Mouse (Mus musculus): ENCODE measurements around the gene Ccdc188. TPM values are rescaled to one million over a fixed set of nuclear protein-coding genes. Genes with fewer than 3 reads are reported as not detected.

Ccdc188 gene
- total RNA-seq, 2 experiments from 2014 or later, result not detected

DNA sequence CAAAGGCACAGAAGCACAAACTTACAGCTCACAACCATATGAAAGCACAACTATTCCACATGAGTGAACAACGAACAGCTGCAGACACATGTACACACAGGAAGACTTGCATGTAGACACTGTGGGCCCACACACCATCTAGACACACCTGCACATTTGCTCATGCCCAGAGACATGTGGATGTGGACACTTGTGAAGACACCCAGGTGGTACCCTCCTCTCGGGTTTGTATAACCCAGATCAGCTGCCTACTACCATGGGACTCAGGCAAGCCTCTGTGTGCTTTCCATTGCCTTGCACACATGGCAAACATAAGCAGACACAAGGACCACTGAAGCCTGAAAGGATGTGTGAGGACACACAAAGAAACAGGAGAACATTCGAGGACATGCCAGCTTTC, 13.4 kb downstream of the Ccdc188 start:
- no peak for TF ChIP-seq CTCF (conservative IDR thresholded peaks at IDR 0.05)
- Histone ChIP-seq H3K27ac (peak overlapping the region; percentile 91), H3K4me3 (no peak overlapping the region)
- DNase-seq (ENCODE audit: low spot score in 2 of 2), result no peak

DNA sequence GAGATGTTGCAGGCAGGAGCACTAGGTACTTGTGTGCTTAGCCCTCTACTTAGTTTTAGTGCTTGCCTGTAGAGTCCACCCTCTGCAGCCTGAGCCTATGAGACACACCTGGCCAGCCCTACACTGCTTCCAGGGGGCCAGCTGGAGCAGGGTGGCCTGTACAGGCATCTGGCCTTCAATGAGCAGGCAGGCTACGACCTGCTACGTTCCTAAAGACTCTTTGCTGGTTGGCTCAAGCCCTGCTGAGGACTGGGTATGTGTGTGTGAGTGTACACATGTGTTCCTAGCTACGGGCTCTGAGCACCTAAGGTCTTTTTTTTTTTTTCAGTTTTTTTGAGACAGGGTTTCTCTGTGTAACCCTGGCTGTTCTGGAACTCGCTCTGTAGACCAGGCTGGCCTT, 13.8 kb downstream of the Ccdc188 start:
- TF ChIP-seq CTCF (conservative IDR thresholded peaks at IDR 0.05), result no peak
- DNase-seq (ENCODE audit: low spot score in 2 of 2), result no peak
- Histone ChIP-seq H3K4me3 (no peak overlapping the region), H3K27ac (peak overlapping the region; percentile 91)

DNA sequence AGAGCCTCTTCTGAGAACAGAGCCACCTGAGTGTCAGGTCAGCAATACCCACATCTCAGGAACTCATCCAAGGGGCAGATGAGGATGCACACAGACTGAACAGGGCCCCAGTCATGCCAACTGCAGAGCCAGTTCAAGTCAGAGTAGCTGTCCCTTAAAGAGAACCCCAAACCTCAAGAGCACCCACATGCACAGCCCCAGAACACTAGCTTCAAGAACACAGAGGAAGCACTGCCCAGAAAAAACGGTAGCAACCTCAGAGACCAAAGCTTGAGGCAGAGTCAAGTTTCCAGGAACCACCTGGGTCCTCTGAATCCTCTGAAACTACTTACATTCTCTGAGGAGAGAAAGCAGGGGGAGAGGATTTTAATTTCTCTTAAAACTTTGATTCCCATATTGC, 15.8 kb downstream of the Ccdc188 start:
- DNase-seq (ENCODE audit: low spot score in 2 of 2), result no peak
- Histone ChIP-seq H3K27ac (peak overlapping the region; percentile 98), H3K4me3 (peak overlapping the region; percentile 89)
- TF ChIP-seq CTCF (conservative IDR thresholded peaks at IDR 0.05), result no peak

DNA sequence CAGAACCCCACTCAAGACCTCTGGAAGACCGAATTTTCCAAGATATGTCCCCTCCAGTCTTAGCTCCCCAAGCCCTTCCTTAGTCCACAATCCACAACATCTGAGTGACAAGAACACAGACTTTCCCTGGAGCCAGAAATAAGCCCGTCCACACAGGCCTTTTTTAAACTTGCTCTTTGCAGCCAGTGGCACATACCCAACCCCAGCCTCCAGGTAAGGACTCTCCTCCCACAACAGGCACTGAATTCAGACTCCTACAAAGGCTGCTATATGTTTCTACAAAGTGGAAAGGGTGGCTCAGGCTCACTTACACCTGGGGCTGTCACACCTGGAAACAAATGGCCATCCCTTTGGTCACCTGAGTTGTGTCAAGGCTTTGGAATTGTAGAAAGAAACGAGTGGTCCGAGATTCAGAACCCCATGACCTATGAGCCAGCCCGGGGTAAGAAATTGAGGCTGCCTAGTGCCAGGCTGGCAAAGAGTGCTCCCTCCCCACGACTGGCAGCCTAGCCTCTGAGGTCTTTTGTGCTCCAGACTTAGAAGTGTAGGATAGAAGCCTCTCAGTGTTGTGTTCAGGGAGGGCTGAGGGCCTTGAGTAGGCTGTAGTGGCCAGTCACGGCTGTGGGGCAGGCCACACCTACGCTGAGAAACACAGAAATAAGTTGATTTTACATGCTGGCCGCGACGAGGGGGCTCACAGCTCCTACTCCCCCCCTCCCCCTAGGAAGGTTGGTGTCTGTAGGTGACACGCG, 16.4 kb downstream of the Ccdc188 start:
- H3K27ac ChIP-seq, result peak overlapping the region; percentile 98
- TF ChIP-seq CTCF (conservative IDR thresholded peaks at IDR 0.05), result no peak
- no peak for DNase-seq (ENCODE audit: low spot score in 2 of 2)

DNA sequence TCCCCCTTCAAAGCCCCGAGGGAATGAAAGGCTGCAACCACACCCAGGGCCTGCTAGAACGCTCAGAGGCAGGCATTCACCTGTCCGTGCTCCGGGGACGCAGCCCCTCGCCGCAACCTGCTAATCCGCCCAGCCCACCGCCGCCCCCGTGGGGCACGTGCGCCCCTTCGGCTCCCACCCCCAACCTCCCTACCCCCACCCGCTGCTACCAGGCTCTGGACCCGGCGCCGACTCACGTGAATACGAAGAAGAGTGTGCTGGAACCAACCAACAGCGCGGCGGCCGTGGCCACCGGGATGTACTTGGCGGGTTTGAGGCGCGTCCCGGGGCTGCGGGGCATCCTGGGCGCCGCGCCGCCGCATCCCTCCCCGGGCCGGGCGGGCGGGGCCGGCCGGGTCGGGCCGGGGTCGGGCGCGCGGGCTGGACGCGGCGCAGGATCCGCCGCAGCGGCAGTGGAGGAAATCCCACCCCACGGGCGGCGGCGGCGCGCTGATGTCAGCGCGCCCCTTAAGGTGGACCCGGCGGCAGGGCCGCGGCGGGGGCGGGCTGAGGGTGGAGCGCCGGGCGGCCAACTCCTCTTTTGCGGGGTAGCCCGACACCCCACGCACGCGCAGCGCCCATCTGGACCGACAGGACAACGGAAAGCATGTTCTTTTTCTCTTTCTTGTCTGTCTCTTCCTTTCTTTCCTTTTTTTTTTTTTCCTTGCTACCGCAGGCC, 17.2 kb downstream of the Ccdc188 start, which contains the start of gene Zdhhc8:
Zdhhc8 (minus strand) TSS at position 466 of the 718 bp plus-strand sequence.
- Histone ChIP-seq H3K27ac (peak within 1 kb of the TSS; percentile 98), H3K4me3 (peak within 1 kb of the TSS; percentile 89)
- peak; percentile 13; the same call in 1 of the 2 replicates for TF ChIP-seq CTCF (conservative IDR thresholded peaks at IDR 0.05)
- peak; percentile 77 to 80 for DNase-seq (ENCODE audit: low spot score in 2 of 2)

More for the DNA sequence above, 16.4 kb downstream of the Ccdc188 start:
- H3K4me3 ChIP-seq, result peak overlapping the region; percentile 89

DNA sequence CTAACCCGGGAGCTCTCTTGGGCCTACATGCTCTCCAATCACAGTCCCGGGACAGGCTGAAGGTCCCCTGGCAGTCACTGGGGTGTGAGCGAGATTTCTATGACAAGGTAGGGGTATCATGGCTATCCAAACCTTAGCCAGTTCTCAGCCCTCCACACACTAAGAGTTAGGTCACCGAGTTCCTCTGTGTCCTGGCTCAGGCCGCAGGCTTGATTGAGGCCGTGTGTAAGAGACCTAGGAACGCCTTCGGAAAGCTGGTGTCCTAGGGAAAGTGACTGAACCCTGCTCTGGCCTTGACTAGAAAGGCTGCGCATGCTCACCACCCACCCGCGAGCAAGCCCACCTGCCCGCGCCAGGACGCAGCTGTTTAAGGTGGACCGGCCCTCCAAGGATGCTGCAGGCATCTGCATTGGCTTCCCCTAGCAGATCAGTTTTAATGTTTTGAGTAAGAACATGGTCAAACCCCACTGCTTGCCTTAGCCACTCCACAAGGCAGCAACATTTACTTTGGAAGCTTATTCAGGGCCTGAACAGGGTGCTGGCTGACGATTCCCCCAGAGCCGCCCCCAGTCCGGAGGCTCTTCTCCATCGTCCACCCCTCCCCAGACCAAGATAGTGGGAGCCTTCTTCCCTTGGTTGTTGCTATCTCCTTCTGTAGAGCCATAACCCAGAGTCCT, 17.8 kb downstream of the Ccdc188 start:
- H3K27ac ChIP-seq, result peak overlapping the region; percentile 98
- DNase-seq (ENCODE audit: low spot score in 2 of 2), result peak in 1 of 2 experiments; percentile 65
- no peak for TF ChIP-seq CTCF (conservative IDR thresholded peaks at IDR 0.05)
- peak overlapping the region; percentile 89 for H3K4me3 ChIP-seq

DNA sequence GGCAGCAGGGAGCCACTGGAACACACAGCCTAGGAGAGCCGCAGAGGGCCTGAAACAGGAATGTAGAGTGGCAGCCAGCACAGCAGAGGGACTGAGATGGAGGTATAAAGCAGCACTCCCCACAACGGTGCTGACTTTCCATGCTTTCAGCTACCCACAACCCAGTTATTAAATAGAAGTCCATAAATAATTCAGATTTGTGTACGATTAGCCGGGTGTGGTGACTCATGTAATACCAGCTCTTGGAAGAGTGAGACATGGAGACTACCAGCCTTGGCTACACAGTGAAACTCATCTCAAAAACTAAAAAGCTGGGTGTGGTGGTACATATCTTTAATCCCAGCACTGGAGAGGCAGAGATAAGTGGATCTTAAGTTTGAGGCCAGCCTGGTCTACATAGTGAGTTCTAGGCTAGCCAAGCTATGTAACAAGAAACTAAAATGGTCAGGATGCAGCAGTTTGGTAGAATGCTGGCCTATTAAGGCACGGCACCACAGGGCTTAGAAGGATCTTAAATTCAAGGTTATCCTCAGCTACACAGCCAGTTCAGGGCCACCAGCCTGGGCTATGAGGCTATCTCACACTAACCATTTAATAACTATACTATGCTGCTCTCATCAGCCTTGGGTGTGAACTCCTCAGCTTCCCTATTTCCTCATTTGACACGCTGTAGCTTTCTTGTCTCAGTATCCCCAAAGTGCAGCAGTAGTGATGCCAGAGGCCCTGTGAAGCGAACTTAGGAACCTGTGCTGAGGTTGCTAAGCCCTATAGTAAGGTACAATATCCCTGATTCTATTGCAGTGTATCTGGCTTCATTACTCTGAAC, 19.2 kb downstream of the Ccdc188 start:
- TF ChIP-seq CTCF (conservative IDR thresholded peaks at IDR 0.05), result no peak
- no peak for DNase-seq (ENCODE audit: low spot score in 2 of 2)
- H3K4me3 ChIP-seq, result no peak overlapping the region
- H3K27ac ChIP-seq, result peak overlapping the region; percentile 98

DNA sequence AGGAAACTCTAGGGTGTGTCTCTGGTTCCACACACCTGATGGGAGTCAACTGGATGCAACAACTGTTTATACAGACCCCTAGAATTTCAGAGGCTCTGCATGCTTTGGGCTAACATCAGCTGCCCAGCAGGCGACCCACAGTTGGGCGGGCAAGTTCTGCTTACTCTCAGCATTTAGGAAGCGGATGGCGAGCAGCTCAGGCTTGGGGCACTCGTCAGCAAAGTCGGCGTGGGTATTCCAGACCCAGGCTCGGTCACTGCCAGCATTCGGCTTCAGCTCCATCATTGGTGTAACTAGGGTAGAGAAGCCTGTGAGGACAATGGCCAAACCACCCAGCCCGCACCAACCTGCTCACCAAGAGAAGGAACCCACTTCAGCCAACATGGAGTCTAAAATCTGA, 23.9 kb downstream of the Ccdc188 start:
- Histone ChIP-seq H3K27ac (no peak overlapping the region), H3K4me3 (no peak overlapping the region)
- no peak for DNase-seq (ENCODE audit: low spot score in 2 of 2)
- no peak for TF ChIP-seq CTCF (conservative IDR thresholded peaks at IDR 0.05)

DNA sequence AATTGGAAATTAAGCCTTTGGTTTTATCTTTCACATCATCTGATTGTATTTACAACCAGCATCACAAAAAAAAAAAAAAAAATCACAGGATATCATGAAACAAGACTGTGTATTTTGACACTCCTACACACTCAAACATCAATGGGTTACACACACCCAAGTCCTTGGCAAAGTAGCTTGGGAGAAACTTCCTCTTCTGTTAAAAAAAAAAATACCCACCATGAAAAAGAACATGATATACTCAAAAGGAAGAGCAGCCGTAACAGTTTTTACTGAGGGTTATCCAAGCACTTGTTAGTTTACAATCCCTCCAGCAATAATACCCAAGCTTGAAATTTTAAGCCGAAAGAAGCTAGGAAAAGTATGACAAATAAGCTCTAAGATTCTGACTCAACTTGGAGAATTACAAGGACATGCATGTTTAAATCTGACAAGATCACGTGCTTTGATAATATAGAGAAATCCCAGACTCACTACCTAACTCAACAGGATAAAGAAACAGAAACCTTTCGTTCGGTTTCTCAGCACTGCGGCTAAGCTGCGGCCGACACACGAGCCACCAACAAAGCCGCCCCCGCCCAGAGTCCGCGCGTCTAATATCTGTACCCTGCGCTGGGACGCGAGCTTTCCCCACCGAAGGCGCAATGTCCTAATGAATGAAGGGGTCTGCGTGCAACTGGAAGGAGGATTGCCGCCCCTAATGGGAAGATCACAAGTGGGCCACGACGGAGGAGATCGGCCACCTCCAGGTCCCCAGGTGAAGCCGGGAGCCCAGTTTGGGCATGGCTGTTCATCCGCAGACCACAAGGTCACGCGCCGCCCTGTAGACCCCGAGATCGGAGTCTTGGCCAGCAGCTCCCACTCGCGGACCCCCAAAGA, 30.1 kb downstream of the Ccdc188 start:
- DNase-seq (ENCODE audit: low spot score in 2 of 2), result no peak
- no peak for TF ChIP-seq CTCF (conservative IDR thresholded peaks at IDR 0.05)

DNA sequence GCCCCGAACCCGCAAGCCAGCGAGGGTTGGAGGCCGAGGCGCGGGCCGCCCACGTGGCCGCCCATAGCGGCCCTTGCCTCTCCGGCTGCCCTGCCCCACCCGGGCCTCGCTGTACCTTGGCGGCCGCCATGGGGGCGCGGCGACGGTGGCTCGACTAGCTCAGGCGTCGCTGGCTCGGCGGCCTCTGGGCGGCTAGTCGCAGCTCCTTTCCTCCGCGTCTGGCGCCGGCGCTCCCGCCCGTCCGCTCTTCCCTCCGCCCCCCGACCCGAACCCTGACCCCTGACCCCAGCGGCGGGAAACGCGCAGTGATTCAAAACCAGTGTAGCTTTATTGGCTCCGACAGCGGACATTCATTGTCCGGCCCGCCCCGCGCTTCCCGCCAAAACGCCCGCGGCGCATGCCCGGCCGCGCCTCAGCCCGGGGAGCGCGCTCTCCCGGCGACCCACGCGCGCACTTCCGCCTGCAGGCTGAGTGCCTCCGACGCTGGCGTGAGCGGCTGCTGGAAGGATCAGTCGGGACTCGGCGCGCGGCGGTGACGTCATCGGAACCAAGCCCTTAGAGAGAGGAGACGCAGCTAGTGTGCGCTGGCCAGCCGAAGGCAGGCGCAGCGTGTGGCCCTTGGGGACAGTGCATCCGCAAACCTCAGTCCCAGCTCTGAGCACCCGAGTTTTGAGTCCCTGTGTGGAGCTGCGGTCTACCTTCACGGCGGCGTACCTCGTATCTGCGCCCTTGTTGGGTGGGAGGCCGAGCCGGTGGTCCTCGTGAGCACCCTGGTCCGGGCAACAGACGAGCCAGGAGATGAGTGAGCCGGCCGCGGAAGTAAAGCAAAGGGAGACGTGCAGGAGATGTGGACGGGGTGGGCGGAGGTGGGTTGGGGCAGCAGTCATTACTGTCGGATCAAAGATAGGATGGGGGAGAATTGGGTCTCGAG, 31.0 kb downstream of the Ccdc188 start, which contains the start of the genes Trmt2a and Ranbp1:
Trmt2a (plus strand) TSS at position 247 of the 931 bp plus-strand sequence.
Ranbp1 (minus strand) TSS at position 300 of the 931 bp plus-strand sequence.
- TF ChIP-seq CTCF (conservative IDR thresholded peaks at IDR 0.05), result 0 out of 2 replicates have a peak, but pooled peaks have one; percentile 22
- H3K27ac ChIP-seq, result peak within 1 kb of the TSS; percentile 96
- peak within 1 kb of the TSS; percentile 69 for H3K4me3 ChIP-seq
- peak; percentile 97 to 98 for DNase-seq (ENCODE audit: low spot score in 2 of 2)

More for the DNA sequence above, 30.1 kb downstream of the Ccdc188 start:
- H3K4me3 ChIP-seq, result peak overlapping the region; percentile 69
- peak overlapping the region; percentile 96 for H3K27ac ChIP-seq

Data from layer of hippocampus, adult 2 months (tissue).